Mouse (Mus musculus) gastrocnemius, adult 2 months (tissue): ENCODE data around the gene Eif2b3. TPM values are rescaled to one million over a fixed set of nuclear protein-coding genes. Genes with fewer than 3 reads are reported as not detected.

Source experiments
- DNase-seq: peaks from one replicate; pipeline ENCODE4 v3.0.0; 2022
- H3K27ac ChIP-seq: fragments of 200-600 bp; 2 replicates; pipeline ENCODE4 v1.8.1; 2022; ENCODE audit warnings: mild to moderate bottlenecking
- H3K4me3 ChIP-seq: fragments of 200-600 bp; 2 replicates; pipeline ENCODE4 v1.8.1; 2022; ENCODE audit warnings: mild to moderate bottlenecking, moderate library complexity
- CTCF ChIP-seq: fragments of 200-600 bp; IDR thresholded peaks from 2 replicates; pipeline ENCODE4 v1.8.1; 2022; ENCODE audit warnings: antibody characterized with exemption, mild to moderate bottlenecking, moderate library complexity
- intact Hi-C: fragments of 180-260 bp; cut with DNase I; formaldehyde crosslinking; loops from one replicate; pipeline ENCODE4 v1.15.1; 2025
- total RNA-seq, 2 experiments: library from RNA; stranded (reverse); gene quantifications; 2 replicates each; pipeline ENCODE4 v1.2.3; 2021

The Eif2b3 gene
- total RNA-seq, 2 experiments from 2014 or later, result 22.2 to 23.2 TPM

DNA sequence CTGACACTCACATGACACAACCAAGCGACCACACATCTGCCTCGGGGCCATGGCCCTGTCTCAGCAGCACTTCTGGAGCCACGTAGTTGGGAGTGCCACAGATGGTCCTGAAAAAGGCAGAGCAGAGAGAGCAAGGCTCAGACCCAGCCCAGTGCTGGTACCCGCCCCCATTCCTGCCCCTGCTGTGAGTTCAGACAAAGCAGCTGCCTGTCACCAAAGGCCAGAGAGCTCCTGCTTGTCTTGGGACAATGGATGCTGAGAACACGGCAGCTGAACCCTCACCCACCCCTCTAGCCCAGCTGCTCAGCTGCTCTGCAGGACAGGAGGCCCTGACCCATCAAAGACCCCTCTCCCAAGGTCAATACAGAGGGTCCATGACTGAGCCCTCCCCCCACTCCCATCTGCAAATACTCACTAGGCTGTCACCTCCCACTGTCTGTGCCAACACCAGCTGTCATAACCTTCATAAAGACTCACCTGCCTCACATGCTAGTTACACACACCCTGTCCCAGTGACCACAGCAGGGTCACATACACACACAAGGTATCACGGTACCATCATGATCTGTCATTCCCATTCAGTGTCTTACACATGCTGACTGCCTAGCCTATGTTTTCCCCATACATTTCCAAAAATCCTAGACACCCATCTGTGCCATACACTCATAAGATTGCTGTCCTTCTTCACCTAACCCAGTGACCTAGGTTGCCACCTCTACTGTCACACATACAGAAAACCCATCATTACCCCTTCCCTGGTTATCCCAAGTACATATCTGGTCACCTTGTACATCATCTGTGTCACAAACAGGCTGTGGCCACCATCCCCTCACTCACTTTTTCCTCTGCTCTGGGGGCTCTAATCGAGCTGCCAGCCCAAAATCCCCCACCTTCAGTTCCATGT, 112.9 kb downstream of the Eif2b3 start:
- DNase-seq, result no peak
- intact Hi-C loops, result no loop called here
- peak overlapping the region; percentile 95 for H3K4me3 ChIP-seq
- TF ChIP-seq CTCF, result no peak
- no peak overlapping the region for H3K27ac ChIP-seq

DNA sequence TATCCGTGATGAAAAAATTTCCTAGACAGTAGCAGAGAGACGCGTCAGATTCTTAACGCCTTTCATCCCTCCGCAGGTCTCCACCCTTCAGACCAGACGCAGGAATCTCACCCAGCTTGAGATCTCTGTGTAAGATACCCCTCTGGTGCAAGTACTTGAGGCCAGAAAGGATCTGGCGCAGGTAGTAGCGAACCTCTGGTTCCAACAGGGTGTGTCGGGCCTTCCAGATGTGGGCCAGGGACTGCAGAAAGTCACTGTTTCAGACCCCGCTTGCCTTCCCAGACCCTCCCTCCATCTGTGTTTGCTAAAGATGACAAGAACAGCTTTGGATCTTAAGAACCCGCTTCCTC, 113.6 kb downstream of the Eif2b3 start:
- TF ChIP-seq CTCF, result no peak
- intact Hi-C loops, result no loop called here

DNA sequence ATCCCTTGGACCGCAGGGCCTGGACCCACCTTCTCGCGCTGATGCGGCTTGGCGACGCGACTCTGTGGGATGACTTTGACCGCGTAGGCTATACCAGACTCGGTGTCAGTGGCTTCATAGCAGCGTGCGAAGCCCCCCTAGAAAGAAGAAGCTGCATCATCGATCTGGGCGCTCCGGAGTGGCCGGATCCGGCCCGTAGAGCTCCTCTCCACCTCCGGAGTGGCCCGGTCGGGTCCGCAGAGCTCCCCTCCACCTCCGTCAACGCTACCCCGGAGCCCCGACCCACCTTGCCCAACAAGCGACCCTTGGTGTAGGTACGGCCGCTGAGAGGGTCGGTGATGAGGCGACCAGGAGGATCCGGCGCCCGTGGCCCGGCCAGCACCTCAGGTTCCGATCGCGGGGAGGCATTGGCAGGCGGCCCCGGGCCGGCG, 114.2 kb downstream of the Eif2b3 start:
- Histone ChIP-seq H3K4me3 (peak overlapping the region; percentile 95), H3K27ac (peak overlapping the region; percentile 82)
- TF ChIP-seq CTCF, result no peak
- intact Hi-C loops, result no loop called here
- DNase-seq, result no peak

More for the DNA sequence above, 113.6 kb downstream of the Eif2b3 start:
- H3K27ac ChIP-seq, result no peak overlapping the region; the same call in 1 of the 2 replicates
- H3K4me3 ChIP-seq, result peak overlapping the region; percentile 95
- no peak for DNase-seq

DNA sequence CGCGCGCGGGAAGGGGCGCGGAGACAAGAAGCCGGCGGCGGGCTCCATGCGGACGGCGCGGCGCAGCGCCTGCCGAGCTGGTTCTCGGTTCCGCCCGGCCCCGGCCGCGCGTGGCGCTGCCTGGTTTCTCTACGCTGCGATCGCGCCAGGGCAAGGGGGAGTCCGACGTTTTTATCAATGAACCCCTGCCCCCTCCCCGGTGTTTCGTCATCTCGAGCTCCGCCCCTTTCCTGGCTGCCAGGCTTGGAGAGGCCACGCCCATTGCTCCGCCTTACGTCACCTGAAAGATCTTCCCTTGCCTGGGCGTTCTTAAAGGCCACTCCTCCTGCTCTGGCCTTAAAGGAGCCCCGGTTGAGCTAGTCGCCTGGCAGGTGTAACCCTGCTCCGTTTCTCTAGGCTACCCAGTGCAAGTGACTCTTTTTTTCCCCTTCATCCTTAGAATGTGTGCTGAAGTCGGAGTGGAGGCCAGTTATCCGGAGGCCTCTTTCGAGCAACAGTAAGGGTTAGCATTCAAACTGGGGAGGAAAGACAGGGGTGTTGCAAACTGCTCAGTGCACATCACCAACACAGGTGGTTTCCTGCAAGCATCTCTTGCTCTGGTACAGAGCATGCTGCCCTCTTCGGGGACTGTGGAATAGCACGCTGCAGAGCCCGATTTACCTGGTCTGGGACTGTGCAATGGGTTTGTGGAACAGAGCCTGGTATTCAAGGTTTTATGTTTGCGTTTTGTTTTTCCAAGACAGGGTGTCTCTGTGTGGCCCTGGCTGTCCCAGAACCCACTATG, 114.8 kb downstream of the Eif2b3 start, which contains the start of gene Plk3:
Plk3 (minus strand) TSS at position 147 of the 784 bp plus-strand sequence.
- intact Hi-C loops, result no loop called here
- DNase-seq, result peak; percentile 96
- Histone ChIP-seq H3K27ac (peak within 1 kb of the TSS; percentile 82), H3K4me3 (peak within 1 kb of the TSS; percentile 95)
- peak; percentile 6; the same call in 1 of the 2 replicates for TF ChIP-seq CTCF

DNA sequence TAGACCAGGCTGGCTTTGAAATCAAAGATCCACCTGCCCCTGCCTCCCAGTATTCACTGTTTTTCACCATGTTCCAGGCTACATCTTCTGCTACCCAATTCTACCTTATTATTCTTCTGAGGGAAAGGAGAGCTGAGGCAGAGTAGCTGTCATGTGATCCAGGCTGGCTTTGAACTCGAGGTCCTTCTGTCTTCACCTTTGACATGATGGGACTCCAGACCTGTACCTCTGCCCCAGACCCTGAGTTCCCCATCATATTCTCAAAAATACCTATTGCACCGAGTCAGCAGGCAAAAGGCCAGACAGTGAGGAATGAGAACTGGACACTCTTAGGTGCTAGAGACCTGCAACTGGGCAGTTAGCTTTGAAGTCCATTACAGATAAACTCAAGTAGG, 115.4 kb downstream of the Eif2b3 start:
- peak overlapping the region; percentile 95; the same call in 1 of the 2 replicates for H3K4me3 ChIP-seq
- no peak for DNase-seq
- peak overlapping the region; percentile 82 for H3K27ac ChIP-seq
- no peak for TF ChIP-seq CTCF
- intact Hi-C loops, result no loop called here

DNA sequence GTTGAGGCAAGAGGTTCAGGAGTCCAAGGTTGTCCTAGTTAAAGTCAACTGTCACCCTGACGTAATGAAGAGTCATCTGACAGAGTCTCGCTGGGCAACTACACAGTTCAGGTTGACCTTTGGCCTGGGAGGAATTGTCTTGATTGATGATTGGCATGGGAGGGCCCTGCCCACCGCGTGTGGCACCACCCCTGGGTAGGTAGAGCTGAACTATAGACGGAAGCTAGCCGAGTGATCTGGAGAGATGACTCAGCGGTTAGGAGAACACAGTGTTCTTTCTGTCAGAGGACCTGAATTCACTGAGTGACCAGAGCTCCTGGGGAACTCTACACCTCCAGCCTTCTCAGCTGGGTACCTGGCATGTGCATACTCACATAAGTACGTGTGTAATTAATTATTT, 116.8 kb downstream of the Eif2b3 start:
- intact Hi-C loops, result no loop called here
- no peak for TF ChIP-seq CTCF
- Histone ChIP-seq H3K4me3 (no peak overlapping the region), H3K27ac (peak overlapping the region; percentile 57)
- peak; percentile 50 for DNase-seq

Other genes starting within 250 kb of the Eif2b3 start
- 1 to 10 TPM; 4.1 to 5.4 TPM for gene Toe1, start 211.8 kb upstream of the Eif2b3 start, total RNA-seq
- gene Mutyh, start 211.7 kb upstream of the Eif2b3 start, total RNA-seq, result 1 to 10 TPM in 1 of 2 experiments, under 1 TPM in 1; 0.87 to 1.8 TPM
- 1 to 10 TPM; 1.5 to 1.9 TPM for gene Hpdl, start 197.7 kb upstream of the Eif2b3 start, total RNA-seq
- under 1 TPM in 1 of 2 experiments, not detected in 1; 0.14 TPM for gene Zswim5, start 142.0 kb upstream of the Eif2b3 start, total RNA-seq
- gene Urod, start 25.0 kb upstream of the Eif2b3 start, total RNA-seq, result 10 to 100 TPM; 59.1 to 69.1 TPM
- gene Hectd3, start 24.1 kb upstream of the Eif2b3 start, total RNA-seq, result 10 to 100 TPM; 13.8 to 15.3 TPM
- gene Ptch2, start 76.7 kb downstream of the Eif2b3 start, total RNA-seq, result under 1 TPM; 0.22 to 0.54 TPM
- gene Btbd19, start 106.3 kb downstream of the Eif2b3 start, total RNA-seq, result 1 to 10 TPM; 2.3 to 2.5 TPM
- gene Tctex1d4, start 107.4 kb downstream of the Eif2b3 start, total RNA-seq, result not detected
- under 1 TPM; 0.73 to 0.74 TPM for gene Plk3, start 114.6 kb downstream of the Eif2b3 start, total RNA-seq
- gene Rps8, start 136.8 kb downstream of the Eif2b3 start, total RNA-seq, result 100 to 1,000 TPM; 527 to 622 TPM
- gene Kif2c, start 163.2 kb downstream of the Eif2b3 start, total RNA-seq, result not detected
- gene Tmem53, start 232.5 kb downstream of the Eif2b3 start, total RNA-seq, result 1 to 10 TPM; 2.7 to 6.6 TPM
- not detected for gene Armh1, start 232.7 kb downstream of the Eif2b3 start, total RNA-seq